Mouse (Mus musculus) gastrocnemius, postnatal 4 days (tissue): Measurements from ENCODE around the gene Prune2. TPM values are rescaled to one million over a fixed set of nuclear protein-coding genes. Genes with fewer than 3 reads are reported as not detected.

Source experiments
- DNase-seq, 2 experiments: peaks; one replicate each; pipeline ENCODE4 v3.0.0; 2021 to 2022; ENCODE audit warnings: low spot score in 2 of 2, mixed read lengths in 2 of 2
- total RNA-seq, 2 experiments: library from RNA; stranded (reverse); gene quantifications; 2 replicates each; pipeline ENCODE4 v1.2.3; 2021

Gene Prune2
- total RNA-seq, 2 experiments from 2014 or later, result 6.4 to 8.7 TPM

DNA sequence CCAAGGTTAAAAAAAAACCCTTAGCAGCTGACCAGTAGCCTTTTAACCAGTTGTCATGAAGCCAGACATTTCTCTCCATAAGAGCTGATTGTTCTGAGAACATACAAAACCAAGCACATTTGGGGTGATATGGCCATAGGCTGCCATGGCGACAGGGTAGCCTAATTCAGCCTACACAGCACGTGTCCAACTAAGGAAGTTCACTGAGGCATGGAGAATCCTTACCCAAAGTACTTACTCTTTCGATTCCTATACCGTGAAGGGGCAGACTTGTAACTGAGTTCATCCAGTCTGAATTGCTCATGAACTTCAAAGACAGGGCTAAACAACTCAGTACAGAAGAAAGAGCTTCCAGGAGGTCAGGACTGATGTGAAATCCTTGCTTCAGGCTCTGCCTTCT lies 299.6 kb downstream of the Prune2 start:
- no peak for DNase-seq

DNA sequence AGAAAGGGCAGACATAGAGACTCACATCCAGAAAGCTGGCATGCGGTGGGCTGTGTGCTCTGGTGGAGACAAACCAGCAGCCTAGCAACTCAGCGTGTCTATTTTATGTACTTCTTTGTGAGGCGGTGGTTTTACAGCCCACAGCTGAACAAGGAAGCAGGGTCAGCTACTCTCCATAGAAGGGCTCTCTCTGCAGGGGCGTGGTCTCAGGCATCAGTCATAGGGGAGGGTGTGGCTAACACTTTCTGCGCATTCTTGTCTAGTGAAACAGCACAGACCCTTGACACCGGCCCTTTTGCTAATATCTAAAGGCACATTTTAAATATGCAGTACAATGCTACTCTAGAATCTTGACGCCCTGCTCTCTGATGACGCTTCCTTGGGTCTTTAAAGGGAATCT lies 300.5 kb downstream of the Prune2 start:
- DNase-seq, result no peak

DNA sequence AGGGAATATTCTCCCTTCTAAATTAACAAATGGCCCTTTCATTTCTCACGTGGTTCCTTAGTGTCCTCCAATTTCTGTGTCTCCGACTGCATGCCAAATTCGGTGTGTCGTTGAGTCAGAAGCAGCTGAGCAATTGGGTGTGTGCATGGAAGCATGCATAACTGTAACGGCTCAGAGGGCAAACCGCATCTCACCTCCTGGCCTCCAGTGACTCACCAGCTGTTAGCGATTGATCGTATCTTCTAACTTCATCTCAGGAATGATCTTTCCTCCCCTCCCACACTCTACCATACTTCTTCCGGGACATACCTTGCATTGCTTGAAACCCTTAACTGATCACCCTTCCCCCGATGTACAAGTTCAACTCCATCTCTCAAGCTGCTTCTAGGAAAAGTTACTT lies 300.9 kb downstream of the Prune2 start:
- no peak for DNase-seq

DNA sequence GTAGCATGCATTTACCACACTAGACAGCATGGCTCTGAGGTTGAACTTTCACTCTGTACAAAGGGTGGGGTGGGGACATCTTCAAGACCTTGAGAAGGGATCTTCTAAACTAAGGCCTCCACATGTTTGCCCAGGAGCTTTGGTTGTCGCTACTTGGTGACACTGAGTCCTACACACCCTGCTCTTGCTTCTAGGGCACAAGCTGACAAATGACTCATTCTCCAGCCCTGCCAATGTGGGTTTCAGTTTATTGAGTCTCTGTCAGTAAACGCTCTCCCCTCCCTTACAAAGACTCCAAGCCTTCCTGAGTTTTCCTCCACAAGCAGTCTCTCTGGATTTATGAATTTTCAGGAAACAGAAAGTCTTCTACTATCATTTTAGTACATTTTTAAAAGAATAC lies 307.3 kb downstream of the Prune2 start:
- DNase-seq, result no peak

DNA sequence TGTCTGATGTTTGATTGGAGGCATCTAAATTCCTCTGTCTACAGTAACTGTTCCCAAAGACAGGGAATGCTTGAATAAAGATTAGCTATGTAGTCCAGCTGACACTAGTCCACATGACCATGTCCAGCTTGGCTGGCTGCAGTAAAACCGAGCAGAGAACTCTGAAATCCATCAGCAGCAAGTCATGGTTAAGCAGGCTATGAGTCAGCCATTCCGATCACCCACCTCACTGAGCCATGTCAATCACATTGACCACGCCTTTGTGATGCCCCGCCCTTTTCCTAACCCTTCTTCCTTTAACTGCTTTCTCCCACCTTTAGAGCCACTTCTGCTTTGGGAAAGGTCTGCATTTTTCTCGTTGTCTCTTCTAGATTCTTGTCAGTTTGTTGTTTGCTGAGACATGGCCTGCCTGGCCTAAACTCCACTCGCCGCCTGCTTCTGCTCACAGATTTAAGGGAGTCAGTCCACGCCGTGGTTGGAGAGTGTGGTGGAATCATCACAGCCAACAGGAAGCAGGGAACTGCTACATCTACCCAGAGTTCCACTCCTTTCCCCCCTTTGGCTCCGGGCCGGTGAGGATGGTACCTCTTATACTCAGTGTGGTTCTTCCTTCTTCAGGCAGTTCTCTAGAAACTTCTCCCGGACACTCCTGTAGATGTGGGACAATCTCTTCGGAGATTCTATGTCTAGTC lies 307.9 kb downstream of the Prune2 start:
- no peak for DNase-seq

DNA sequence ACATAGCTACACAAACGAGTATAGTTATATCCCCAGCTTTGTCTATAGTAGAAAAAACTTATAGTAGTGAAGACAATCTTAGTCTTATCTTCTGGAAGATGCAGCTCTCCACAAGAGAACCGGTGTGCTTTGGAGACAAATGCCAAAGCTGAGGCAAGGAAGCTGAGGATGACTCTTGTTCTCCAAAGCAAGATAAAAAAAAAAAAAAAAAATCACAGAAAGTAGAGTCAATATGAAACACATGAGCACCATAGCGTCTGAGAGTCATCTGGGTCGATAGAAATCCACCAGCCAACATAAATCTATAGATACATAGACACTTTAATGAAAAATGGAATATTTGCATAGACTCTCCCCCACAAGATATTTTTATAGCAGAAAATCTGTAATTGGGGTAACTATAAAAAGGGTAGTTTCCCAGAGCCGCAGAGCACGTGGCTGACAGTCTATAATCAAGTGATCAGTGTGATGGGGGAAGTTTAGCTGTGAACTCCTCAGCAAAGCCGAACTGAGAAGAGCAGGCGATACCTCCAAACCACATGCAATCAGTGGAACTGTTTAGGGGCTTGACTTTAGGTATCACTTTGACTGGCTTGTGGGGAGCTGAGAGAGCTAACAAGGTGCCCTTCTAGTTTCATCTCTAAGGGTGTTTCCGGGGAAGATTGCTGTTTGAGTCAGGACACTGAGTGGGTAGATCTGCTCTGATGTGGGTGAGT lies 308.7 kb downstream of the Prune2 start:
- no peak for DNase-seq

DNA sequence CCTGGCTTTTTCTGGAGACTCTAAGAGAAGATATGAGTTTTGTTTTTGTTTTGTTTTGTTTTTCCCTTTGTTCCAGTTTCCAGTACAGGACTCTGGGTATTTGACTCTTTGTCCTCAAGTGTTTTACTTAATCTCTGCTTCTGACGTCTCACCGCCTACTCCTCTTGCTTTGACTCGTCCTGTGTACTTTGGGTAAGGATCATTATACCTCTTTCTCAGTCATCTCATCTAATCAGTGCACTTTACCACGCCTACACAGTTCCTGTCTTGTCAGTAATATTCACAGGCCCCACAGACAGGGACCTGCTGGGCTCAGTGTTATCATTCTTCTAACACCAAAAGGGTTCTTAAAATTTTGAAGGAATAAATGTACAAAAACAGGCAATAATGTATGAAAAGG lies 312.8 kb downstream of the Prune2 start:
- no peak for DNase-seq

DNA sequence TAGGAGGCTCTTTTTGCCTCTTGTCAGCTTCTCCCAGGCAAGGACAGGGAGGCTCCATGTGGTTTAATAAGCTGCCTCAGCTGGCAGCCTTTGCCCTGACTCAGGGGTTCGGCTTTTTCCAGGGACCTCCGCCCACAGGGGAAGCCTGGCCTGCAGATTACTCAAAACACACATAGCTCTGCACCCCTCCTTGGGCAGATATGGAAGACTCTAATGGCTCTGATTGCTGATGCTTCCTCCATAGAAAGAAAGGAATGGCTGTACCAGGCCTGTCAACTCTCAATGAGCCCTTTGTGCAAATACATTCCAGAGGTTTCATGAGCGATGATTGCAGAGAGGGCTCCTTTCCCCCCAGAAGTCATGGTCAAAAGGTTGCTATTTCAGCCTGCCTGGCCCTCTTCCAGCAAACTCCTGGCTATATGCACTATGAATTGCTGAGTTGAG lies 315.3 kb downstream of the Prune2 start:
- DNase-seq, result peak in 1 of 2 experiments; percentile 18

DNA sequence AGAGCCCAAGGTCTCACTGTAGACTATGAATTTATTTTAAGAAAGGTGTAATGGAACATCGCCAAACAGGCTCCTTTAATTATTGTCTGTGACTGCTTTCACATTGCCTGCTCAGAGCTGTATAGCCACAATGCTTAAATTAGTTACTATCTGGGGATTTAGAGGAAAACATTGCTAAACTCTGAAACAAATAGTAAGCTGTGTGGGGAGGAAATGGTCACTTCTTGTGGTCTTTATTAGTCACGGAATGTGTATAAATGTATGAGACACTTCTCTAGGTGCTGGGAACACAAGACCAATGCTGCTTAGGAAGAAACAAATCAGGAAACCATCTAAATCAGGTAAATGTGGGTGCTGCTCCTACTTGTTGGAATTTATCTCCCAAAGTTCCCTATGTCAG lies 317.1 kb downstream of the Prune2 start:
- no peak for DNase-seq

Other genes with a start within 250 kb of the Prune2 start
- gene Vps13a, start 175.2 kb upstream of the Prune2 start, total RNA-seq, result 10 to 100 TPM; 17.4 to 17.7 TPM
- gene Foxb2, start 82.3 kb upstream of the Prune2 start, total RNA-seq, result not detected